In genomic region chr12:110026033-110026750, GRCm38 (mm10) we compare ENCODE assay signal across 18 mouse cellular contexts.
A peak's percentile ranks its signal among the peaks of the same experiment; 100 is the strongest.
DNase-seq lines count a peak whose midpoint lies in the region; ATAC-seq and TF ChIP-seq lines count a peak whose summit lies in the region.
"Had no signal": no experiment of that assay in that cellular context is flagged by ENCODE, and none has a peak within 500 bp of the region (broad histone marks: within the 10 kb centered on the region; RNA-seq: fewer than 3 reads in every experiment).

No protein-coding gene starts in this region.

- H3K4me2 ChIP-seq in liver, postnatal 0 days (ENCODE audit: low read depth, low read length), result no peak overlapping the region
- no peak overlapping the region for H3K4me2 ChIP-seq in midbrain, embryonic 12.5 days (replicated peaks)
- H3K4me2 ChIP-seq: liver, embryonic 11.5 days; stomach, embryonic 15.5 days had no signal

- WGBS in liver, postnatal 0 days (ENCODE audit: insufficient replicate concordance), result 76% methylated on average over 11 of the region's 11 CpGs
- WGBS in hindbrain, embryonic 10.5 days, result 47% methylated on average over 11 of the region's 11 CpGs
- WGBS in midbrain, embryonic 12.5 days, result 48% methylated on average over 11 of the region's 11 CpGs

- H3K27ac ChIP-seq in liver, postnatal 0 days (ENCODE audit: low read depth), result peak overlapping the region; percentile 95
- H3K27ac ChIP-seq in hindbrain, embryonic 10.5 days, result peak overlapping the region; percentile 74
- 0 out of 2 replicates have a peak overlapping the region, but pooled peaks have one; percentile 35 for H3K27ac ChIP-seq in midbrain, embryonic 12.5 days (replicated peaks)
- H3K27ac ChIP-seq: gastrocnemius, adult 2 months; heart, adult 2 months; stomach, embryonic 15.5 days had no signal

- H3K9me3 ChIP-seq in liver, postnatal 0 days (ENCODE audit: low read length), result no peaks in the 10 kb centered on the region
- no peaks in the 10 kb centered on the region for H3K9me3 ChIP-seq in hindbrain, embryonic 10.5 days
- H3K9me3 ChIP-seq in midbrain, embryonic 12.5 days, result no peaks in the 10 kb centered on the region
- H3K9me3 ChIP-seq: stomach, embryonic 15.5 days had no signal

- peaks cover 2% of the 10 kb centered on the region; the same call in 1 of the 2 replicates for H3K4me1 ChIP-seq in liver, postnatal 0 days (ENCODE audit: insufficient read depth)
- H3K4me1 ChIP-seq in hindbrain, embryonic 10.5 days (replicated peaks), result peaks cover 55% of the 10 kb centered on the region
- peaks cover 28% of the 10 kb centered on the region for H3K4me1 ChIP-seq in midbrain, embryonic 12.5 days
- H3K4me1 ChIP-seq: stomach, embryonic 15.5 days had no signal

- no peak for TF ChIP-seq CTCF in liver, postnatal 0 days (IDR thresholded peaks at IDR 0.05; ENCODE audit: low read depth)

- no peak for ATAC-seq in liver, postnatal 0 days
- no peak for ATAC-seq in midbrain, embryonic 12.5 days (ENCODE audit: low FRiP score, low read depth)
- ATAC-seq: intestine, postnatal 0 days had no signal

- H3K27me3 ChIP-seq in liver, postnatal 0 days (ENCODE audit: insufficient read depth, low read length), result no peaks in the 10 kb centered on the region
- peaks cover 12% of the 10 kb centered on the region; the same call in 1 of the 2 replicates for H3K27me3 ChIP-seq in hindbrain, embryonic 10.5 days (ENCODE audit: insufficient read depth, poor library complexity, severe bottlenecking)
- H3K27me3 ChIP-seq in midbrain, embryonic 12.5 days, result no peaks in the 10 kb centered on the region
- H3K27me3 ChIP-seq: stomach, embryonic 15.5 days had no signal

- TF ChIP-seq EP300 in liver, postnatal 0 days (IDR thresholded peaks at IDR 0.05; ENCODE audit: low read depth), result no peak

- DNase-seq in liver, postnatal 0 days, result no peak
- DNase-seq in liver, result no peak
- DNase-seq in hindbrain, embryonic 10.5 days (ENCODE audit: low spot score), result no peak
- DNase-seq in retina, embryonic 14.5 days (ENCODE audit: low spot score), result peak; percentile 68
- no peak for DNase-seq in layer of hippocampus, postnatal 36 days
- DNase-seq in urinary bladder, postnatal 14 days (ENCODE audit: low spot score), result no peak
- no peak for DNase-seq in cerebellum, adult 8-10 months
- DNase-seq: adrenal gland, adult 2 months; cerebellum, adult 9-11 months; gastrocnemius, adult 2 months; heart, adult 2 months; heart, postnatal 10 days; kidney, postnatal 14 days had no signal

- no peak overlapping the region for H3K9ac ChIP-seq in liver, postnatal 0 days (replicated peaks)
- H3K9ac ChIP-seq in midbrain, embryonic 12.5 days (replicated peaks), result no peak overlapping the region
- H3K9ac ChIP-seq: stomach, embryonic 15.5 days had no signal

- no peaks in the 10 kb centered on the region for H3K36me3 ChIP-seq in liver, postnatal 0 days (replicated peaks; ENCODE audit: insufficient read depth, low read length)
- H3K36me3 ChIP-seq in hindbrain, embryonic 10.5 days, result no peaks in the 10 kb centered on the region
- no peaks in the 10 kb centered on the region for H3K36me3 ChIP-seq in midbrain, embryonic 12.5 days
- H3K36me3 ChIP-seq: G1E; stomach, embryonic 15.5 days had no signal

- no peak overlapping the region for H3K4me3 ChIP-seq in liver, postnatal 0 days (ENCODE audit: low read depth, low read length)
- no peak overlapping the region for H3K4me3 ChIP-seq in hindbrain, embryonic 10.5 days
- no peak overlapping the region for H3K4me3 ChIP-seq in midbrain, embryonic 12.5 days
- H3K4me3 ChIP-seq: gastrocnemius, adult 2 months; heart, adult 2 months; stomach, embryonic 15.5 days had no signal

Comparison
In these comparisons a context has a peak if more than half of its experiments do, and no peak if none do; other contexts are left out.
1. H3K27ac ChIP-seq: peak in every context shown above with its lines; median percentile 95 in liver, postnatal 0 days; 74 in hindbrain, embryonic 10.5 days; 35 in midbrain, embryonic 12.5 days.